Mouse (Mus musculus): ENCODE results near the gene Irf2bp2.
"Not testable (repeated sequence)": the region's sequence is repeated elsewhere in the genome, so short reads cannot be mapped to it uniquely, and the experiment has no call there.

The Irf2bp2 gene

GRCm38 (mm10) chr8:126609556-126610263 lies 15.9 kb upstream of the Irf2bp2 start:
- in situ Hi-C loops (cut with MboI; ENCODE audit: low pct_unique_long_range_greater_than_20kb in 1 of 2, low sequenced_read_pairs in 2 of 2, unreplicated experiment in 1 of 2) = no loop called here

GRCm38 (mm10) chr8:126603241-126603947 lies 9.6 kb upstream of the Irf2bp2 start:
- in situ Hi-C loops (cut with MboI; ENCODE audit: low pct_unique_long_range_greater_than_20kb in 1 of 2, low sequenced_read_pairs in 2 of 2, unreplicated experiment in 1 of 2) = no loop called here

- in situ Hi-C loops (cut with MboI; ENCODE audit: low pct_unique_long_range_greater_than_20kb in 1 of 2, low sequenced_read_pairs in 2 of 2, unreplicated experiment in 1 of 2) = no loop called here
Measured at GRCm38 (mm10) chr8:126602641-126603040, 8.9 kb upstream of the Irf2bp2 start.

GRCm38 (mm10) chr8:126601325-126601724 lies 7.5 kb upstream of the Irf2bp2 start:
- in situ Hi-C loops (cut with MboI; ENCODE audit: low pct_unique_long_range_greater_than_20kb in 1 of 2, low sequenced_read_pairs in 2 of 2, unreplicated experiment in 1 of 2) = no loop called here

- in situ Hi-C loops (cut with MboI; ENCODE audit: low pct_unique_long_range_greater_than_20kb in 1 of 2, low sequenced_read_pairs in 2 of 2, unreplicated experiment in 1 of 2) = no loop called here
Measured at GRCm38 (mm10) chr8:126600816-126601243, 7.0 kb upstream of the Irf2bp2 start.

- in situ Hi-C loops (cut with MboI; ENCODE audit: low pct_unique_long_range_greater_than_20kb in 1 of 2, low sequenced_read_pairs in 2 of 2, unreplicated experiment in 1 of 2) = not testable (repeated sequence)
Measured at GRCm38 (mm10) chr8:126600388-126600787, 6.6 kb upstream of the Irf2bp2 start.

- in situ Hi-C loops (cut with MboI; ENCODE audit: low pct_unique_long_range_greater_than_20kb in 1 of 2, low sequenced_read_pairs in 2 of 2, unreplicated experiment in 1 of 2) = no loop called here
Measured at GRCm38 (mm10) chr8:126599297-126599696, 5.5 kb upstream of the Irf2bp2 start.

GRCm38 (mm10) chr8:126598218-126598617 lies 4.4 kb upstream of the Irf2bp2 start:
- in situ Hi-C loops (cut with MboI; ENCODE audit: low pct_unique_long_range_greater_than_20kb in 1 of 2, low sequenced_read_pairs in 2 of 2, unreplicated experiment in 1 of 2) = no loop called here

GRCm38 (mm10) chr8:126596721-126597120 lies 2.9 kb upstream of the Irf2bp2 start:
- in situ Hi-C loops (cut with MboI; ENCODE audit: low pct_unique_long_range_greater_than_20kb in 1 of 2, low sequenced_read_pairs in 2 of 2, unreplicated experiment in 1 of 2) = no loop called here

GRCm38 (mm10) chr8:126596097-126596634 lies 2.4 kb upstream of the Irf2bp2 start:
- in situ Hi-C loops (cut with MboI; ENCODE audit: low pct_unique_long_range_greater_than_20kb in 1 of 2, low sequenced_read_pairs in 2 of 2, unreplicated experiment in 1 of 2) = no loop called here

GRCm38 (mm10) chr8:126595204-126596061 lies 1.6 kb upstream of the Irf2bp2 start:
- in situ Hi-C loops (cut with MboI; ENCODE audit: low pct_unique_long_range_greater_than_20kb in 1 of 2, low sequenced_read_pairs in 2 of 2, unreplicated experiment in 1 of 2) = no loop called here

- in situ Hi-C loops (cut with MboI; ENCODE audit: low pct_unique_long_range_greater_than_20kb in 1 of 2, low sequenced_read_pairs in 2 of 2, unreplicated experiment in 1 of 2) = no loop called here
Measured at GRCm38 (mm10) chr8:126594481-126595000, 755 bp upstream of the Irf2bp2 start.

- in situ Hi-C loops (cut with MboI; ENCODE audit: low pct_unique_long_range_greater_than_20kb in 1 of 2, low sequenced_read_pairs in 2 of 2, unreplicated experiment in 1 of 2) = no loop called here
Measured at GRCm38 (mm10) chr8:126592771-126593571, 815 bp downstream of the Irf2bp2 start.

- in situ Hi-C loops (cut with MboI; ENCODE audit: low pct_unique_long_range_greater_than_20kb in 1 of 2, low sequenced_read_pairs in 2 of 2, unreplicated experiment in 1 of 2) = no loop called here
Measured at GRCm38 (mm10) chr8:126592381-126592770, 1.4 kb downstream of the Irf2bp2 start.

- in situ Hi-C loops (cut with MboI; ENCODE audit: low pct_unique_long_range_greater_than_20kb in 1 of 2, low sequenced_read_pairs in 2 of 2, unreplicated experiment in 1 of 2) = no loop called here
Measured at GRCm38 (mm10) chr8:126591821-126592268, 1.9 kb downstream of the Irf2bp2 start.

GRCm38 (mm10) chr8:126591141-126591820 lies 2.5 kb downstream of the Irf2bp2 start:
- in situ Hi-C loops (cut with MboI; ENCODE audit: low pct_unique_long_range_greater_than_20kb in 1 of 2, low sequenced_read_pairs in 2 of 2, unreplicated experiment in 1 of 2) = no loop called here

GRCm38 (mm10) chr8:126590599-126590998 lies 3.2 kb downstream of the Irf2bp2 start:
- in situ Hi-C loops (cut with MboI; ENCODE audit: low pct_unique_long_range_greater_than_20kb in 1 of 2, low sequenced_read_pairs in 2 of 2, unreplicated experiment in 1 of 2) = no loop called here
